Mouse (Mus musculus) ES-E14 (cell line): ENCODE data around the gene Rrad. TPM values are rescaled to one million over a fixed set of nuclear protein-coding genes. Genes with fewer than 3 reads are reported as not detected.
A peak's percentile ranks its signal among the peaks of the same experiment; 100 is the strongest.

Experiments
- DNase-seq: peaks from one replicate; pipeline ENCODE4 v3.0.0-alpha.2; 2013; ENCODE audit warnings: low read depth, low spot score
- H3K27ac ChIP-seq: 2 replicates; pipeline ENCODE4 v1.5.1; 2012; ENCODE audit warnings: low read depth, mild to moderate bottlenecking, low read length, moderate library complexity, mixed read lengths; ENCODE audit not compliant: poor library complexity, insufficient read depth, severe bottlenecking
- H3K36me3 ChIP-seq: 2 replicates; pipeline ENCODE4 v1.6.1; 2012; ENCODE audit warnings: mild to moderate bottlenecking, low read length, moderate library complexity, mixed read lengths; ENCODE audit not compliant: control insufficient read depth, poor library complexity, insufficient read depth, severe bottlenecking
- H3K4me1 ChIP-seq, 2 experiments: fragments of 150-350 bp in 1 of 2; sonication (generic) in 1 of 2; 2 replicates each; pipeline ENCODE4 v1.6.1; 2012; ENCODE audit warnings: low read length in 2 of 2, mild to moderate bottlenecking in 1 of 2, mixed read lengths in 1 of 2; ENCODE audit not compliant: control insufficient read depth in 2 of 2, insufficient read depth in 2 of 2, poor library complexity in 1 of 2
- H3K4me3 ChIP-seq, 2 experiments: fragments of 150-350 bp in 1 of 2; sonication (generic) in 1 of 2; 2 replicates each; pipeline ENCODE4 v1.5.1; 2012; ENCODE audit warnings: low read length in 2 of 2, low read depth in 1 of 2, mild to moderate bottlenecking in 1 of 2, mixed read lengths in 1 of 2; ENCODE audit not compliant: insufficient read depth in 1 of 2, poor library complexity in 1 of 2, severe bottlenecking in 1 of 2
- H3K9ac ChIP-seq: 2 replicates; pipeline ENCODE4 v1.6.1; 2012; ENCODE audit warnings: low read depth, mild to moderate bottlenecking, low read length, mixed read lengths; ENCODE audit not compliant: poor library complexity, insufficient read depth, severe bottlenecking
- H3K9me3 ChIP-seq: fragments of 150-350 bp; sonication (generic); 2 replicates; pipeline ENCODE4 v1.6.1; 2012; ENCODE audit warnings: low read depth, mild to moderate bottlenecking, low read length; ENCODE audit not compliant: control insufficient read depth, insufficient read depth
- CHD2 ChIP-seq: IDR thresholded peaks from 2 replicates; pipeline ENCODE4 v1.6.1; 2014; ENCODE audit warnings: mild to moderate bottlenecking, low read depth, low read length, inconsistent platforms
- HCFC1 ChIP-seq: IDR thresholded peaks from 2 replicates; pipeline ENCODE4 v1.6.1; 2012; ENCODE audit warnings: low read length, inconsistent platforms, borderline replicate concordance; ENCODE audit not compliant: insufficient read depth
- MAFK ChIP-seq: IDR thresholded peaks from 2 replicates; pipeline ENCODE4 v1.6.1; 2014; ENCODE audit warnings: mild to moderate bottlenecking, low read depth, low read length, inconsistent platforms; ENCODE audit not compliant: insufficient read depth
- ZC3H11A ChIP-seq: IDR thresholded peaks from 2 replicates; pipeline ENCODE4 v1.6.1; 2012; ENCODE audit warnings: low read depth, mild to moderate bottlenecking, inconsistent platforms, low read length, borderline replicate concordance
- ZNF384 ChIP-seq: IDR thresholded peaks from 2 replicates; pipeline ENCODE4 v1.6.1; 2012; ENCODE audit warnings: low read depth, low read length, inconsistent platforms
- in situ Hi-C, 2 experiments: fragments of 600-800 bp; cut with MboI; formaldehyde crosslinking; loops; one replicate each; pipeline ENCODE4 v1.15.1; 2025; ENCODE audit warnings: low sequenced_read_pairs in 2 of 2, inconsistent platforms in 1 of 2; ENCODE audit not compliant: unreplicated experiment in 2 of 2
- total RNA-seq: library from RNA; depleted of rRNA; stranded (reverse); fragments of 300-350 nt; gene quantifications from 2 replicates; pipeline ENCODE4 v1.2.3, GENCODE M21; 2012; rRNA removed

The Rrad gene
- total RNA-seq, 1 experiment: 3.4 TPM

DNA sequence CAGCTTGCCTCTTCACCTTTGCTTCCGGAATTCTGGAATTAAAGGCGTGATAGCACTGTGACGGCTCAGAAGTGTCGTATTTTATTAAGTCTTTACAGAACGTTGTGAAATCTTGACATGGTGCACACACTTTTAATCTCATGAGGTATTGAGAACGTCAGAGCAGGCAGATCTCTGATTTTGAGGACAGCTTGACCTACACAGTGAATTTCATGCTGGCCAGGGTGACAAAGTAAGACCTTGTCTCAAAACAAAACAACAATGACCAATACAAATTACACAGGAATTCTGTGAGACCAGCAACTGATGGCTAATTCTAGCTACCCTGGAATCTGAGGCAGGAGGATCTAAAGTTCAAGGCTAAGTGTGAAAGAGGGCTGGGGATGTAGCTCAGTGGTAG lies 38.6 kb downstream of the Rrad start:
- Histone ChIP-seq H3K9ac (no peak overlapping the region), H3K4me1 (peaks cover 8% of the 10 kb centered on the region in 2 experiments; a peak in 3 of 4 replicates), H3K36me3 (peaks cover 24% of the 10 kb centered on the region), H3K4me3 (no peak overlapping the region), H3K9me3 (no peaks in the 10 kb centered on the region), H3K27ac (no peak overlapping the region)
- in situ Hi-C loops: no loop called here
- TF ChIP-seq CHD2 (no peak), ZC3H11A (no peak), MAFK (no peak), ZNF384 (no peak), HCFC1 (no peak)
- DNase-seq: no peak

DNA sequence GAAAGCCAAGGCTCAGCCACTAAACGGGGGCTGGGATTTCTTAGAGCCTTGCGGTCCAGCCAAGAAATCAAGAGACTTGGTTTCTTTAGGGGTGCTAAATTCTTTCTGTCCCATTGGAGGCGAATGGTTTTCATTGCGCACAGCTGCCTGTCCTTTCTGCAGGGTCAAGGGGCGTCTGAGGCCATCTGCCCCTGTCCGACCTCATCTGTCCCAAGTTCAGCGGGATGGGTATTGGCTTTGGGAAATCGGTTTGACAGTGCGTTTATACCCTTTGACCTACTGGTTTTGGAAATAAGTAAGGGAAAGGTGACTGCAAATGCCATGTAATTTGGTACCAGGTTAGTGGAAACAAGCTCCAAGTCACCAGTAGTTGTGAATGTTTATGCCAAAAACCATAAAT lies 39.3 kb downstream of the Rrad start:
- DNase-seq: no peak
- peak overlapping the region; percentile 81 for H3K9ac ChIP-seq
- H3K27ac ChIP-seq: no peak overlapping the region
- peak overlapping the region; percentile 87 to 95 for H3K4me3 ChIP-seq
- H3K4me1 ChIP-seq: peaks cover 8% of the 10 kb centered on the region in 2 experiments; a peak in 3 of 4 replicates
- no peak for TF ChIP-seq ZC3H11A
- TF ChIP-seq ZNF384: no peak
- in situ Hi-C loops: no loop called here
- H3K9me3 ChIP-seq: no peaks in the 10 kb centered on the region
- H3K36me3 ChIP-seq: peaks cover 24% of the 10 kb centered on the region

DNA sequence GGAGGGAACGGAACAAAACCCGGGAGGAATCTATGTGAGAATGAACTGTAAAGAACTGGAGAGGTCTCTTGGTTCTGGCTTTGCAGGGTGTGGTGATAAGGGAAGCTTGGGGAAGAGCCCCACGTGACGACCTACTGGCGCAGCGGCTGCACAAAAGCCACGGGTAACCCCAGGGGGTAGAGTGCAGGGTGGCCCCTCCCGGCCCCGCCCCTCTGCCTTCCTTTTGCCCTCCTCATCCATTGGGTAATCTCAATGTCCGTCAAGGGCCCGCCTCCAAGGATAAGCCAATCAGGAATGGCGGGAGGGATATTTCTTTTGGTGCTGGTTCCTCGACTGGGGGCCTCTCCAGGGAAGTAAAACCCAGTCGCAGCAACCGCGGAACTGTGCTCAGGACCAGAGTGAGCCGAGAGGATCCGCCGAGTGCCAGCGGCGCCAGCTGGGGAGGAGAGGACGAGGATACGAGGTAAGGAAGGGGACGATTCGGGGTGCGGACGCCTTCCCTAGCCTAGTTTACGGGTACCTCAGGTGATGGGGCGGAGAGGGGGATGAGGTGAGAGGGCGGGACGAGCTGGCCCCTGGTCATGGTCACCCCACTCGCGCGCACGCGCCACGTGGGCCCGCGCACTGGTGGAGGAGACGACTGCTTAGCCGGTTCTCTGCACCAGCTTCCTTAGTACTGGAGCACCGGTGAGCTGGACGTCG lies 39.8 kb downstream of the Rrad start, which contains the start of gene Pdp2:
Pdp2 (plus strand) TSS at position 319 of the 702 bp plus-strand sequence.
- Histone ChIP-seq H3K4me3 (peak within 1 kb of the TSS; percentile 87 to 95), H3K36me3 (peaks cover 21% of the 10 kb centered on the region), H3K9me3 (no peaks in the 10 kb centered on the region), H3K9ac (peak within 1 kb of the TSS; percentile 81), H3K27ac (peak within 1 kb of the TSS; percentile 46; the same call in 1 of the 2 replicates), H3K4me1 (peaks cover 6 to 8% of the 10 kb centered on the region in 2 experiments; a peak in 3 of 4 replicates)
- peak; percentile 93 for TF ChIP-seq CHD2
- TF ChIP-seq ZC3H11A: no peak
- in situ Hi-C loops: no loop called here
- peak; percentile 97 for DNase-seq

DNA sequence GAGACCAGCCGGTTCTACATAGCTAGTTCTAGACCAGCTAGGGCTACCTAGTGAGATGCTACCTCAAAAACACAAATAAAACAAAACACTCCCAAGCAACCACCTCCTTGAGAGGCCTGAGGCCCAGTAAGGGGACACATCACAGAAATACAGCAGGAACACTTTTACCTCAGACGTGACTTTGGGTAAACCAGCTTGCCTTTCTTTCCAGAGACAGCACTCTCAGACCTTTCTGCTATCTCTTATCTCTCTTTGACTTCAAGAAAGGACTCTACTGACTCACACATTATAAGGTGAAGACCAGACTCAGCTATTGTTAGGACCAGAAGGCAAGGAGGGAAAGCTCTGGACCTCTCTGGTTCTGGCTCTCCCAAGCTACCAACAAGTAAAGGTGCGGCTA lies 40.8 kb downstream of the Rrad start:
- Histone ChIP-seq H3K27ac (no peak overlapping the region), H3K36me3 (peaks cover 16% of the 10 kb centered on the region), H3K4me1 (peaks cover 6 to 8% of the 10 kb centered on the region in 2 experiments; a peak in 3 of 4 replicates), H3K4me3 (no peak overlapping the region), H3K9me3 (no peaks in the 10 kb centered on the region), H3K9ac (no peak overlapping the region)
- DNase-seq: no peak
- in situ Hi-C loops: no loop called here
- TF ChIP-seq ZNF384: no peak

DNA sequence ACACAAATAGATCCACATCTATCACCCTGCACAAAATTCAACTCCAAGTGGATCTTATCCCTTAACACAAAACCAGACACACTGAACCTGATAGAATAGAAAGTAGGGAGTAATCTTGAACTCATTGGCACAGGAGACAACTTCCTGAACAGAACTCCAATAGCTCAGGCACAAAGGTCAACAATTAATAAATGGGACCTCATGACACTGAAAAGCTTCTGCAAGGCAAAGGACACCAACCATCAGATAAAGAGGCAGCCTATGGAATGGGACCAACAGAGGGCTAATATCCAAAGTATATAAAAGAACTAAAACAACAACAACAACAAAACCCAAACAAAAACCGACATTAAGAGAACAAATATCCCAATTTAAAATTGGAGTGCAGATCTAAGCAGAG lies 46.6 kb downstream of the Rrad start:
- H3K4me3 ChIP-seq: no peak overlapping the region
- TF ChIP-seq ZNF384 (no peak), HCFC1 (no peak), ZC3H11A (no peak), CHD2 (no peak), MAFK (no peak)
- in situ Hi-C loops: no loop called here
- no peaks in the 10 kb centered on the region for H3K9me3 ChIP-seq
- H3K4me1 ChIP-seq: no peaks in the 10 kb centered on the region
- H3K27ac ChIP-seq: no peak overlapping the region
- no peaks in the 10 kb centered on the region for H3K36me3 ChIP-seq
- no peak for DNase-seq
- no peak overlapping the region for H3K9ac ChIP-seq

Other genes starting within 250 kb of the Rrad start
- gene Cmtm4, start 235.5 kb downstream of the Rrad start, total RNA-seq: 20.5 and 21.3 TPM in 2 replicates
- gene Dync1li2, start 188.3 kb downstream of the Rrad start, total RNA-seq: 27.5 and 28.9 TPM in 2 replicates
- 0.26 and 0.45 TPM in 2 replicates for gene Terb1, start 121.4 kb downstream of the Rrad start, total RNA-seq
- 29.9 and 42.8 TPM in 2 replicates for gene Nae1, start 96.7 kb downstream of the Rrad start, total RNA-seq
- 0.90 and 1.1 TPM in 2 replicates for gene Car7, start 96.6 kb downstream of the Rrad start, total RNA-seq
- gene Pdp2, start 39.9 kb downstream of the Rrad start, total RNA-seq: 11.2 and 13.5 TPM in 2 replicates
- not detected in 2 replicates for gene Cdh16, start 6.9 kb downstream of the Rrad start, total RNA-seq
- 71.9 and 81.9 TPM in 2 replicates for gene Ciao2b, start 10.6 kb upstream of the Rrad start, total RNA-seq
- gene Ces2a, start 102.7 kb upstream of the Rrad start, total RNA-seq: not detected in 2 replicates
- gene Ces2b, start 200.2 kb upstream of the Rrad start, total RNA-seq: not detected in 2 replicates
- not detected in 2 replicates for gene Ces2c, start 215.7 kb upstream of the Rrad start, total RNA-seq